In genomic region chr3:29963953-29964352, GRCm38 (mm10) we compare ENCODE assay signal across 30 mouse cellular contexts.
"Had no signal": no experiment of that assay in that cellular context is flagged by ENCODE, and none has a peak within 500 bp of the region (broad histone marks: within the 10 kb centered on the region; RNA-seq: fewer than 3 reads in every experiment).

No protein-coding gene starts in this region.

- H3K4me2 ChIP-seq: limb, embryonic 12.5 days; limb, embryonic 13.5 days; limb, embryonic 15.5 days; liver, embryonic 11.5 days; liver, embryonic 12.5 days; liver, embryonic 13.5 days; liver, embryonic 15.5 days; lung, embryonic 15.5 days; midbrain, embryonic 11.5 days; midbrain, embryonic 12.5 days; midbrain, embryonic 13.5 days; midbrain, embryonic 15.5 days; neural tube, embryonic 12.5 days had no signal

- H3K27me3 ChIP-seq: limb, embryonic 12.5 days; limb, embryonic 13.5 days; limb, embryonic 15.5 days; liver, embryonic 12.5 days; liver, embryonic 13.5 days; liver, embryonic 15.5 days; lung, embryonic 15.5 days; megakaryocyte, embryonic 14.5 days; midbrain, embryonic 12.5 days; midbrain, embryonic 13.5 days; midbrain, embryonic 15.5 days; neural tube, embryonic 12.5 days had no signal

- H3K4me3 ChIP-seq: limb, embryonic 10.5 days; limb, embryonic 12.5 days; limb, embryonic 13.5 days; limb, embryonic 15.5 days; liver, embryonic 12.5 days; liver, embryonic 13.5 days; liver, embryonic 15.5 days; lung, embryonic 15.5 days; megakaryocyte, embryonic 14.5 days; midbrain, embryonic 10.5 days; midbrain, embryonic 12.5 days; midbrain, embryonic 13.5 days; midbrain, embryonic 15.5 days; myocyte; neural tube, embryonic 12.5 days had no signal

- H3K27ac ChIP-seq: limb, embryonic 10.5 days; limb, embryonic 12.5 days; limb, embryonic 13.5 days; limb, embryonic 15.5 days; liver, embryonic 12.5 days; liver, embryonic 13.5 days; liver, embryonic 14.5 days; liver, embryonic 15.5 days; lung, embryonic 15.5 days; macrophage; midbrain, embryonic 10.5 days; midbrain, embryonic 12.5 days; midbrain, embryonic 13.5 days; midbrain, embryonic 15.5 days; neural tube, embryonic 12.5 days had no signal

- H3K9ac ChIP-seq: limb, embryonic 12.5 days; limb, embryonic 13.5 days; limb, embryonic 15.5 days; liver, embryonic 12.5 days; liver, embryonic 13.5 days; liver, embryonic 14.5 days; liver, embryonic 15.5 days; liver, postnatal 0 days; lung, embryonic 15.5 days; midbrain, embryonic 12.5 days; midbrain, embryonic 13.5 days; midbrain, embryonic 15.5 days; neural tube, embryonic 12.5 days had no signal

- ATAC-seq: liver, embryonic 12.5 days; liver, postnatal 0 days; lung, postnatal 0 days; midbrain, embryonic 13.5 days; midbrain, embryonic 15.5 days; midbrain, embryonic 16.5 days had no signal

- H3K9me3 ChIP-seq: limb, embryonic 10.5 days; limb, embryonic 12.5 days; limb, embryonic 13.5 days; limb, embryonic 15.5 days; liver, embryonic 12.5 days; liver, embryonic 13.5 days; liver, embryonic 15.5 days; lung, embryonic 15.5 days; megakaryocyte, embryonic 14.5 days; midbrain, embryonic 10.5 days; midbrain, embryonic 12.5 days; midbrain, embryonic 13.5 days; midbrain, embryonic 15.5 days; neural tube, embryonic 12.5 days had no signal

- DNase-seq: left cerebral cortex, postnatal 4 days; liver; liver, embryonic 13.5 days; liver, postnatal 0 days; lung, adult 18-20 months; lung, adult 2 months; lung, postnatal 10 days; lung, postnatal 36 days; lung, postnatal 4 days; midbrain, embryonic 14.5 days had no signal

- H3K4me1 ChIP-seq: limb, embryonic 10.5 days; limb, embryonic 12.5 days; limb, embryonic 15.5 days; liver, embryonic 12.5 days; liver, embryonic 13.5 days; liver, embryonic 15.5 days; megakaryocyte, embryonic 14.5 days; midbrain, embryonic 10.5 days; midbrain, embryonic 12.5 days; midbrain, embryonic 13.5 days; midbrain, embryonic 15.5 days; neural tube, embryonic 12.5 days had no signal

- H3K36me3 ChIP-seq: liver, embryonic 12.5 days; liver, embryonic 13.5 days; liver, embryonic 15.5 days; midbrain, embryonic 13.5 days; midbrain, embryonic 15.5 days; neural tube, embryonic 12.5 days had no signal
